Mouse (Mus musculus) adrenal gland, adult (tissue): Measurements from ENCODE around the gene Cxcr3.

ENCODE experiments used
- DNase-seq, 2 experiments: peaks; one replicate each; pipeline ENCODE4 v3.0.0; 2022 to 2023; ENCODE audit warnings: low spot score in 1 of 2; ENCODE audit not compliant: inconsistent age in 2 of 2

The Cxcr3 gene

DNA sequence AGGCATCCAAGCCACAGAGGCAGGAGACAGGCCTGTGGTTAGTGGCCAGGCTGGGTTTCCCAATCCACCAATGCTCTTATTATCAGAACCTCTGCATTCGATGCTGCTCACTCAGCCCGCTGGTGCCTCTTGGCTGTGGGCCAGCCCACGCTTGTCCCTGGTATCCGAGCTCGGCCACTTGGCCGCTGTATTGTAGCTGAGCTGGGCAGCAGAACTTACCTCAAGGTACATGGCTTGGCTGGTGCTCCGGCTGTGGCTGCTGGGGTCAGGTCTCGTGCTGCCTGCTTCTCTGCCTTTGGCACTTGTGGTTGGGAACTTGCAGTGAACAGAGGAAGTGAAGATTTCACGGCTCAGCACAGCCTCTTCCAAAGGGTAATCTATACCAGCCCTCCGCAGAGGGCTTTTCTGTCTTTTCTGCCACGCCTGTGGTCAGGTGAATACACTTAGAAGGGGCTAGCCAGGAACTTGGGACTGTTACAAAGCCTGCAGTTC is at the start of gene Cxcr3:
TSS of gene Cxcr3 (minus strand) at position 442 of the 492 bp plus-strand sequence.
- DNase-seq: peak; percentile 73 to 76

DNA sequence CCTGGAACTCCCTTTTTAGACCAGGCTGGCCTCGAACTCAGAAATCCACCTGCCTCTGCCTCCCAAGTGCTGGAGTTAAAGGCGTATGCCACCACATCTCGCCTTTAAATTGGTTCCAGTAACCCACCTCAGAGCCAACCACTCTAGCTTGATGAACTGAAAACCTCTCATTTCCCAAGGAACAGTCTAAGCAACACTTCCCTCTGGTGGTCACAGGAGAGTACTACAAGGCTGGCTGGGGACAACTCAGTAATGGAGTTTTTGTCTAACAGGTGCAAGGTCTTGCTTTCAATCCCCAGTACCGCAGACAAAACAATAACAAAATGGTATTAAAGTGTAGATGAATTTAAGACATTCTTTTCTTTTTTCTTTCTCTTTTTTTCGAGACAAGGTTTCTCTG is 38.0 kb upstream of the Cxcr3 start:
- DNase-seq: peak; percentile 39 to 82

DNA sequence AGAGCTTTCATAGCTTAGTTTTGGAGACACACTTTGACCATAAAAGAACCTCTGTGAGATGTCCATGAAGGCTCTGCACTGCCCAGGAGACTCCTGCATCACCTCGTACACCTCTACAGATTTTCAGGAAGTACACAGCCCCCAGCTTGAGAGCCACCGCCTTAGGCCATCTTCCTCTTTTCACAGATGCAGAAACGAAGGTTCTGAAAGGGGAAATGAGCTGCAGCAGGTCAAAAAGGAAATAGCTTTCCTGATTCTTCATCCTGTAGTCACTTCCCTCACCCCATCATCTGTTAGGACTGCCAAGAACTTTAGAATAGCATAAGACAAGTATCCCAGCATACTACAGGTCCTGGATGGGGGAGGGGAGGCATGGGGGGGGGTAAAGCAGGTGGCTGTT is 36.2 kb upstream of the Cxcr3 start:
- DNase-seq: no peak

DNA sequence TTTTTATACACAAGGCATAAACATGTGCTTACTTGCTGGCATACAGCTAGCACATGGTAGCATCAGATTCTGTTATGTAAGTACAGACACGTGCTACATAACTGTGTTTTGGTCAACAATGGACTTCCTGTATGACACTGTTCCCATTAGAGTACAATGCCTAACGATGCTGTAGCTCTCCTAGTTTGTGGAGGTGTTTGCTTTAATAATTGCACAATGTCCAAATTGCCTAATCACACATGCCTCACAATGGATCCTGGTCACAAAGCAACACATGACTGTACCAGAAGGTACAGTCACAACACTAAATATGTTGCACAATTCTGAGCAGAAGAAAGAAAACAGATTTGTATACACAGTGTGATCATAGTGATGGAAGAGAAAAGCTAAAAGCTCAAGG is 35.4 kb upstream of the Cxcr3 start:
- DNase-seq: no peak

DNA sequence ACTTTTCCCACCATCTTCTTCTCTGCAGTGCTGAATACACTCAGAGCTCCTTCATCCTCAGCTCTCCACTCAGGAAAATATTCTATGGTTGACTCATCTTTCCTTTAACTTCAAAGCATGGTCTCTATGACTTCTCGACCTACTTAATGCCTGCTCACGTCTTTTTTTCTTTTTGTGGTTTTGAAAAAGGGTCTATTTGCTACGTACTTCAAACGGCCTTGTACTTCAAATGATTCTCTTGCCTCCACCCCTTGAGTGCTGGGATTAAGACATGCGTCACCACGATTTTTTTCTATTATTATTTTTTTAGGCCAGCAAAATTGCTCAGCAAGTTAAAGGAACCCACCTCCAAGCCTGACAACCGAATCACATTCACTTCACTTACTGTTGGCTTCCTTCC is 33.2 kb upstream of the Cxcr3 start:
- DNase-seq: peak in 1 of 2 experiments; percentile 7

DNA sequence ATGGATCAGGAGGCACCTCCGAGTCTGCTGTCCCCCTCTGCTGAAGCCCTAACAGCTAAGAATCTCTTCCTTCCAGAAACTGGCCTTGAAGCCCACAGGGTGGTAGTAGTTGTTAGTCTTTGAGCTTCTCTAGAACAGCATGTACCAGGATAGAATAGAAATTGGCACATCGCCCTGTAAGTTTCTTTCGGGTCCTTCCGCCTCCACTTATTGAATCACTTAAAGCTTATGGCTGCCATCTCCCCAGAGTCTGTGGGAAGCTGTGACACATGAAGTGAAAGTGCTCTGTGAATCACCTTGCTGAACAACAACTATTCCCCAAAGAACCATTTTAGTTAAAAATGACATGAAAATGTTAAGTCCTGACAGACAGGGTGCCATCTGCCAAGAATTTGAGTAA is 31.0 kb upstream of the Cxcr3 start:
- peak in 1 of 2 experiments; percentile 20 for DNase-seq

DNA sequence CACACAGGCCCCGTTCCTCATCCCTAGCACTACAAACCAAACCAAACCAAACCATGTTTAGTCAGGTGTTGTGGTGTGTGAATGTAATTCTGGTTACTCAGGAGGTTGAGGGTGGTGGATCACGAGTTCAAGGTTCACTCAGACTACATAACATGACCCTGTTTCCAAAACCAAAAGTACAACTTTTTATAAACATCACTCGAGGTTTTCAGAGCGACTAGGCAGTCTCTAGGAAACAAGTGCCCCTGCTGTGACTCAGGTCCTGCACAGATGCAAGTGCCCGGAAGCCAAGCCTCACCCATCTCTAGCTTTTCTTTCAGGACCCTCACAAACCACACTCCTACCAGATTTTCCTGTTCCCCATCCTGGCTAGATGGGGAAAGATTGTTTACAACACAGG is 30.6 kb upstream of the Cxcr3 start:
- DNase-seq: no peak

DNA sequence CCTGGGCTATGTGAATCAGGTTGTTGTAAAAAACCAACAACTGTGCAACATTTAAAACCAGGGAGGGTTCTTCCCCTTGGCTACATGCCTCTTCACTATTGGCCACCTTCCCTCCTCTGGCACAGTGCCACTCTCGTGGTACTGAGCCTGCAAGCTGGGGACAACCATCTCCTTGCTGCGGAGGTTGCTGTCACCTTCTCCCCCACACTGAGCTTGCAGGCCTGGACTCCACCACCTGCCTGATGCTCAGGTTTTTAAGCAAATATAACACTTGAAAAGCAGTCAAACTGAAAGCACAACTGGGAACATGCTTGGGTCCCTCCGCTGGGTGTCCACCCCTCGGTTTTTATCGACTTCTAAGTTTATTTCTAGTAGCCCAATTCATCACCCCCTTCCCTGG is 20.4 kb upstream of the Cxcr3 start:
- DNase-seq: no peak

DNA sequence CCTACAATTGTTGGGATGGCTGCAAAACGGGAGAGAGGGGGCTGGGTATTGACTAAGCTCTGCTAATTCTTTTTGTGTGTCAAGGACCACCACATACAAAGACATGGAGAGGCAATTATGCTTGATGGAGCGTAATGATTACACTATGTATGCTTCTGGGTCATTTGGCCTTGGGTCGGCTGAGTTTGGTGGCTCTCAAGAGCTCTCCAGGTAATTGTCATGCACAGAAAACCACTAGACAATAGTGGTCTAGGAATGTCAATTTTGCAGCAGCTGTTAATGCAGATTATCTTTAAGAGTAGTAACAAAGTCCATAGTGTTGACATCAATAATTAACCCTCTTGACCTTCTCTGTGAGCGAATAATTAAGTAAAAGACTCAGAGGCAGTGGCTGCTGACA is 16.1 kb upstream of the Cxcr3 start:
- DNase-seq: no peak

DNA sequence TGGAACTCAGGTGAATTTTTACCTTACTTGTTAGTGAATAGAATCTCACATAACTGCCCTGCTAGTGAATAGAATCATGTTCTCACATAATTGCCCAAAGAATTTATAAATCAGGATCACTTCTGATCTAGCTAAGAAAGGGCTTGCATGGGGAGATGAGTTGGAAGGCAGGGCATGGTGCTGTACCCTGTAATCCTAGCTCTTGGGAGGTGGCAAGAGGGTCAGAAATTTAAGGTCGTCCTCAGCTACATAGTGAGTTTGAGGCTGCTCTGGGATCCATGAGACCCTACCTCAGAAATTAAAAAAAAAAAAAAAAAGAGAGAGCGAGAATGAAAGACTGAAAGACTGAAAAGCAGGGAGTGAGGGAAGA is 7.0 kb upstream of the Cxcr3 start:
- no peak for DNase-seq

DNA sequence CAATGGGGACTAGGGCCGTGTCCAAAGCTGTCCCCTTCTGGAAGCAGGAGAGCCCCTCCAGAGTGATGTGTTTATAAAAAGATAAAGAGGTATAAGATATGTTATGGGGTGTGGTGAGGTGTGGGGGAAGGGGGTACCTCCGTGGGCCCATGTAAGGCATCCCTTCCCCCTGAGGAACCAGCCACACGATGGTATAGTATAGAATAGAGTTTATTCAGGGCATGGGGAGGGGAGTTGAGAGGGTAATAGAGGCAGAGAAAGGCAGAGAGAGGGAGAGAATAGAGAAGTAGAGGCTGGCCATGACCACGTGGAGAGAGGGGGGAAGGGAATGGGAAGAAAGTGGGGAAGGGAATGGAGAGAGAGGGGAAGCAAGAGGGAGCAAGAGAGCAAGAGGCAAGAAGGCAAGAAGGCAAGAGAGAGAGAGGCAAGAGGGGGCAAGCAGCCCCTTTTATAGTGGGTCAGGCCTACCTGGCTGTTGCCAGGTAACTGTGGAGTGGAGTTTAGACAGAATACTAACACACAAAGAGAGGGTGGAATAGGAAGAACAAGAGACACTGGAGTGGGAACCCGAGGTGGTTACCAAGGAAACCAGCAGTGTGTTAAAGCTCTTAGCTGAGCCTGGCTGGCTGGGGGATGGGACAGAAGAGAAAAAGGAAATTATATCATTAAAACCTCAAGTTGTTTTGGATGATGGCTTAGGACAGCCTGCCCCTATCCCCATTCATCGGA is 6.4 kb upstream of the Cxcr3 start:
- no peak for DNase-seq

DNA sequence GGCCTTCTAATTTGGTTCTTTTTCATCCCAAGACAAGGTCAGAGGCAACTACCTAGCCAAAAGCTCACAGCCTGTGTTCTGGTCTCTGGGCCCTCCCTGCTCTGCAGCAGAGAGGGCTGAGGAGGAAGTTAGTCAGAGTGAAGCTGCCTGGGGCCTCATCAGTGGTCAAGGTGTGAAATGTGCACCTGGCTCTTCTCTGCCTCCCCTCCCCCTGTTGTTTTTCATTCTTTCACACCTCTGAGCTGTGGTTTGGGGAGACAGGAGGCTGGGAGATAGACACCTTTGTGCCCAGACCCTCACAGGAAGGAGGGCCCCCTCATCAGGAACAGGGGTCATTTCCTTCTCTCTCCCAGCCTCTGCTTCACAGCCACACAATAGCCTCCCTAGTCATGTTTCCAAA is 3.1 kb upstream of the Cxcr3 start:
- no peak for DNase-seq

DNA sequence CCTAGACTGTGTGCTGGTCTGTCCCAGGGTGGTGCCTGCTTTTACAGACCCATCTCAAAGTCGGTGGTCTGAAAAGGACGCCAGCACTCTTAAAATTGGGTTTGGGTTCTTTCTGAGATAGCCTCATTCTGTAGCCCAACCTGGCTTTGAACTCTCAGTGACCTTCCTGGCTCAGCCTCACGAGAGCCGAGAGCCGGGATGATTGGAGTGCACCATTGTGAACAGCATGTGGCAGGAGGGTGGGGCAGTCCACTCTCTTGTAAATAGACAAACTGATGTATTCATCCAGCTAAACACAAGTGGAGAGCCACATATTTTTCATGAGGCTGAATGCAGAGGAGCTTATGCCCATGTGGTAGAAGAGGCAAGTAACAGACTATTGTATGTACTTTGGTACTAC is 912 bp upstream of the Cxcr3 start:
- DNase-seq: no peak

DNA sequence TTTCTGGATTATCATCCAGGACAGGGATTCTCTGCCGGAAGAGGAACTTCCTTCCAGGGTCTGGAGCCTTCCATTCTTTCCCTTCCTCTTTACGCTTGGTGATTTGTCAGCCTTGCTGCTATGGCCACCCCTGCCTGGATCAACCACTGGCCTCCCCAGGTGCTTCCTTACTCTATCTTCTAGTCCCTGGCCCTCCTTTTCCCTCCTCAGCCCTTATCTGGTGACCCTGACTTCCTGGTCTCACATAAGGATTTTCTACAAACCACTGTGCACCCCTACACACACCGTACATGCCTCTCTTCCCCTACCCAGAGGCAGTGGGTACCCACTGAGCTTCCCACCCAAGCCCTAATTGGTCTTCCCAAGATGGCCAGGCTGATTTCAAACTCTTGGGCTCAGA is 781 bp downstream of the Cxcr3 start:
- DNase-seq: no peak

DNA sequence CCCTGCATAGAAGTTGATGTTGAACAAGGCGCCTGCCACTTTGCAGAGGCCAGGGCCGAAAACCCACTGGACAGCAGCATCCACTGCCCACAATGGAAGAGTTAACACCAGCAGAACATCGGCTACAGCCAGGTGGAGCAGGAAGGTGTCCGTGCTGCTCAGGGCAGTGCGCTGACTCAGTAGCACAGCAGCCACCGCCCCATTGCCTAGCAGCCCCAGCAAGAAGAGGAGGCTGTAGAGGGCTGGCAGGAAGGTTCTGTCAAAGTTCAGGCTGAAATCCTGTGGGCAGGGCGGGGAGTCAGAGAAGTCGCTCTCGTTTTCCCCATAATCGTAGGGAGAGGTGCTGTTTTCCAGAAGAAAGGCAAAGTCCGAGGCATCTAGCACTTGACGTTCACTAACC is 1.4 kb downstream of the Cxcr3 start:
- DNase-seq: no peak

DNA sequence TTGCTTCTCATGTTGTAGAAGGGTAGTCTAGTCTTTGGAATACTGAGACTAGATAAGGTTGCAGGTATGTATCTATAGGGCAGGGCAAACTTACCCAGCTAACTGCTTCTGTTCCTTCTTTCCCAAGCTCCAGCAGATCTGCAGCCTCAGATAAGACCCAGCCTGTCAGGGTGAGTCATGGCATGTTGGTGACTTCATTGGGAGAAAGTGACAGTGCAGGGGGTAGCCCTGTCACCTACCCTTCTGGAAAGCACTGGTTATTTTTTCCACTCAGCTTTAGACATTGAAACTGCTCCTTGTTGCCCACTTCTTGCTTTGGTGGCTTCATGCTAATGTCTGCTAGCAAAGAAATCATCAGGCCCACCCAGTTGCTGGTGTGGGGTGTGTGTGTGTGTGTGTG is 4.1 kb downstream of the Cxcr3 start:
- peak; percentile 22 to 38 for DNase-seq

DNA sequence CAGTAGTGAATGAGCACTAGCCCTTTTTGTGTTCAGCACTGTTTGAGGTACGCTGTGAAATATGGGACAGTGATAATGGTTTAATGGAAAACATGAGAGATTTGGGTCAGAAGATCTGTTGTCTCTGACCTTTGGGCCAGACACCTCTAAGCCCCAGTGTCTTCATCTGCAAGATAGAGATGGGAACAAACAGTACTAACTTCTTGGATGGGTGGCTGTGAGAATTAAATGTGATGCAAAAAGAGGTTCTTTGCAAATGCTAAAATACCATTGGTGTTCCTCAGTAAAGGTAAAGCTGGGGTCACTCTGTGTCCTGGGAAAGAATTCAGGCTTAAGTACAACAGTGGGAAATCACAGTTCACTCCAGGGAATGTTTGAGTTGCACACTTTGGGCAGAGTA is 13.7 kb downstream of the Cxcr3 start:
- DNase-seq: no peak

DNA sequence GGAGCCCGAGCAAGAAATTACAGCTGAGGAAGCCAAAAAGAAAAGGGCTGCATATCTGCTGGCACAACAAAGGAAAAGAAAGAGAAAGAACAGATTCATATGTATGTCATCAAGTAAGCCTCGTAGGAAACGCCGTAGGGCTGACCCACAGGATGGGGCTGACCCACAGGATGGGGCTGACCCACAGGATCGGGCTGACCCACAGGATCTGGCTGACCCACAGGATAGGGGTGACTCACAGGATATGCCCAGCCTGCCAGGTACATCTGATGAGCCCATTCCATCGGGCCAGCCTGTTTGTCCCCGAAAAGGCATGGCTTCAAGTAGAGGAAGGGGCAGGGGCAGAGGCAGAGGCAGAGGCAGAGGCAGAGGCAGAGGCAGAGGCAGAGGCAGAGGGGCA is 29.0 kb downstream of the Cxcr3 start:
- no peak for DNase-seq

DNA sequence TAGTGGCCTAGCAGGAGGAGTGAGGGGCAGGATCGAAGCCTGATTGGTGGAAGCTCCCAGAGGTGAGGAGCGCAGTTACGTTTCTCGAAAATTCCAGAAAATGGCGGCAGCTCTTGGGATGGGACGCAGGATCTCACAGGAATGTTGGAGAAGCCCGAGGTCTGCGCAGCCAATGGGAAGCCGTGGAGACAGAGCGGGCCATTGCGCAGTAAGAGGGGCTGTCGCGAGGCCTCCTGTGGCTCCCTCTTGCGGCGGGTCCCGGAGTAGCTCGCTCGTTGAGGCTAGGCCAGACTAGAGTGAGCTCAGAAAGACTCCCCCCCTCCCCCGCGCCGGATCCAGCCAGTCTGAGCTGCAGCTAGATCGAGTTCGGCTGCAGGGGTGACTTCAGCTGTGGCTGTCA is 35.8 kb downstream of the Cxcr3 start:
- no peak for DNase-seq

DNA sequence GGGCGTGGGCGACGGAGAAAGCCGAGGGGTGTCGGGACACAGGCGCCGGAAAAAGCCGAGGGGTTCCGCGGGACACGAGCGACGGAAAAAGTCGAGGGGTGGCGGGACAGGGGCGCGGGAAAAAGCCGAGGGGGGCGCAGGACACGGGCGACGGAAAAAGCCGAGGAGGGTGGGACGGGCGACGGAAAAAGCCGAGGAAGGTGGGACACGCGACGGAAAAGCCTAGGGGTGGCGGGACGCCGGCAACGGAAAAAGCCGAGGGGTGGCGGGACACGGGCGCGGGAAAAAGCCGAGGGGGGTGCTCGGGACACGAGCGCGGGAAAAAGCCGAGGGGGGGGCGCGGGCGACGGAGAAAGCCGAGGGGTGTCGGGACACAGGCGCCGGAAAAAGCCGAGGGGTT is 36.5 kb downstream of the Cxcr3 start:
- no peak for DNase-seq

DNA sequence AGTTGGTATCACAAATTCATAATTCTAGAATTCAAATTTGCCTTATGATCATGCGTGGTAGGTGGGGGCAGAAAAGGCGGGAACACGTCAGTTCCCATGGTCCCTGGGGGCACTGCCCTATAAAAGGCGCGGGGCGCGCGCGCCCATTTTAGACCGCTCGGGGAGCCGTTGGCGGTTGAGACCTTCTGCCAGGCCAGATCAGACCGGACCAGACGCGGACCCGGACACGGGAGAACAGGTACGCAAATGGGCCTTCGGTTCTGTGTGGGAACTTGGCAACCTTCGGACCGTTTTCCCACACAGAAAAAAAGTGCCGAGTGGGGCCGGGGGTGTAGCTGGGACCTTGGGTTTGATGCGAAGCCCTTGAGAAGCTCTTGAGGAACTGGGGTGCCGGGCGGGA is 38.4 kb downstream of the Cxcr3 start:
- no peak for DNase-seq
